In genomic region chr13:43241069-43241468, GRCm38 (mm10) we compare ENCODE assay signal across 8 mouse cellular contexts.
A peak's percentile ranks its signal among the peaks of the same experiment; 100 is the strongest.
DNase-seq lines count a peak whose midpoint lies in the region; ATAC-seq and TF ChIP-seq lines count a peak whose summit lies in the region.
"Had no signal": no experiment of that assay in that cellular context is flagged by ENCODE, and none has a peak within 500 bp of the region (broad histone marks: within the 10 kb centered on the region; RNA-seq: fewer than 3 reads in every experiment).

No protein-coding gene starts in this region.

- no peak overlapping the region for H3K27ac ChIP-seq in hindbrain, embryonic 11.5 days (ENCODE audit: low read depth, low read length)
- H3K27ac ChIP-seq in hindbrain, embryonic 10.5 days, result no peak overlapping the region
- H3K27ac ChIP-seq in heart, embryonic 16.5 days (ENCODE audit: low read length), result peak overlapping the region; percentile 61
- H3K27ac ChIP-seq in stomach, postnatal 0 days (replicated peaks), result no peak overlapping the region

- no peak for TF ChIP-seq EP300 in stomach, postnatal 0 days (optimal IDR thresholded peaks at IDR 0.05)

- no peak overlapping the region for H3K4me2 ChIP-seq in hindbrain, embryonic 11.5 days (replicated peaks; ENCODE audit: low read depth, low read length)
- H3K4me2 ChIP-seq in heart, embryonic 16.5 days (ENCODE audit: low read depth, low read length), result no peak overlapping the region
- no peak overlapping the region for H3K4me2 ChIP-seq in stomach, postnatal 0 days (replicated peaks; ENCODE audit: low read depth)
- H3K4me2 ChIP-seq: limb, embryonic 15.5 days had no signal

- no peak for ATAC-seq in hindbrain, embryonic 11.5 days (ENCODE audit: low FRiP score)
- no peak; the same call in 1 of the 2 replicates for ATAC-seq in heart, embryonic 16.5 days (replicated peaks; ENCODE audit: extremely low read depth, insufficient read depth, low FRiP score)
- ATAC-seq in stomach, postnatal 0 days (ENCODE audit: low FRiP score, low TSS enrichment), result no peak

- H3K4me1 ChIP-seq in hindbrain, embryonic 11.5 days (replicated peaks; ENCODE audit: control insufficient read depth, insufficient read depth, low read length), result no peaks in the 10 kb centered on the region
- peaks cover 19% of the 10 kb centered on the region; the same call in 1 of the 2 replicates for H3K4me1 ChIP-seq in hindbrain, embryonic 10.5 days (replicated peaks)
- peaks cover 36% of the 10 kb centered on the region for H3K4me1 ChIP-seq in heart, embryonic 16.5 days (ENCODE audit: control insufficient read depth, insufficient read depth, low read length)
- H3K4me1 ChIP-seq in stomach, postnatal 0 days (replicated peaks; ENCODE audit: control insufficient read depth, insufficient read depth), result no peaks in the 10 kb centered on the region

- TF ChIP-seq CTCF in stomach, postnatal 0 days (IDR thresholded peaks at IDR 0.05; ENCODE audit: low read depth), result no peak

- H3K9ac ChIP-seq in hindbrain, embryonic 11.5 days (ENCODE audit: low read depth, low read length), result no peak overlapping the region
- H3K9ac ChIP-seq in heart, embryonic 16.5 days (ENCODE audit: low read length), result no peak overlapping the region; the same call in 1 of the 2 replicates
- H3K9ac ChIP-seq in stomach, postnatal 0 days (ENCODE audit: low read length), result no peak overlapping the region
- H3K9ac ChIP-seq: limb, embryonic 15.5 days had no signal

- no peaks in the 10 kb centered on the region for H3K9me3 ChIP-seq in hindbrain, embryonic 11.5 days (ENCODE audit: control insufficient read depth, low read length)
- no peaks in the 10 kb centered on the region for H3K9me3 ChIP-seq in hindbrain, embryonic 10.5 days
- no peaks in the 10 kb centered on the region for H3K9me3 ChIP-seq in heart, embryonic 16.5 days (replicated peaks; ENCODE audit: control insufficient read depth, low read length)
- no peaks in the 10 kb centered on the region for H3K9me3 ChIP-seq in stomach, postnatal 0 days (ENCODE audit: control insufficient read depth, low read length)
- H3K9me3 ChIP-seq: limb, embryonic 15.5 days had no signal

- no peaks in the 10 kb centered on the region for H3K36me3 ChIP-seq in hindbrain, embryonic 11.5 days (ENCODE audit: control insufficient read depth, insufficient read depth, low read length)
- no peaks in the 10 kb centered on the region for H3K36me3 ChIP-seq in hindbrain, embryonic 10.5 days
- 0 out of 2 replicates have a peak, but pooled peaks cover 2% of the 10 kb centered on the region for H3K36me3 ChIP-seq in heart, embryonic 16.5 days (ENCODE audit: control insufficient read depth, insufficient read depth)
- H3K36me3 ChIP-seq in stomach, postnatal 0 days (ENCODE audit: control insufficient read depth, insufficient read depth, low read length), result no peaks in the 10 kb centered on the region
- H3K36me3 ChIP-seq: limb, embryonic 15.5 days had no signal

- WGBS in hindbrain, embryonic 11.5 days, result 46% methylated on average over 1 of the region's 1 CpGs
- 43% methylated on average over 1 of the region's 1 CpGs for WGBS in hindbrain, embryonic 10.5 days
- WGBS in heart, embryonic 16.5 days, result 6% methylated on average over 1 of the region's 1 CpGs
- 7% methylated on average over 1 of the region's 1 CpGs for WGBS in stomach, postnatal 0 days

- no peak overlapping the region for H3K4me3 ChIP-seq in hindbrain, embryonic 11.5 days (ENCODE audit: low read depth, low read length)
- no peak overlapping the region for H3K4me3 ChIP-seq in hindbrain, embryonic 10.5 days
- no peak overlapping the region for H3K4me3 ChIP-seq in heart, embryonic 16.5 days (ENCODE audit: low read length)
- no peak overlapping the region for H3K4me3 ChIP-seq in stomach, postnatal 0 days (ENCODE audit: low read depth, low read length)
- H3K4me3 ChIP-seq: limb, embryonic 15.5 days had no signal

- DNase-seq in hindbrain, embryonic 11.5 days (ENCODE audit: low spot score), result peak; percentile 41
- DNase-seq in hindbrain, embryonic 10.5 days (ENCODE audit: low spot score), result no peak
- DNase-seq in right cerebral cortex, postnatal 4 days, result peak; percentile 49
- no peak for DNase-seq in right cerebral cortex, postnatal 36 days (ENCODE audit: low spot score in 2 of 2)
- no peak for DNase-seq in natural killer cell, adult 2 months (ENCODE audit: low spot score in 2 of 2)
- no peak for DNase-seq in stomach, postnatal 0 days (ENCODE audit: low spot score)

- no peaks in the 10 kb centered on the region for H3K27me3 ChIP-seq in hindbrain, embryonic 11.5 days (ENCODE audit: control insufficient read depth, insufficient read depth, low read length)
- H3K27me3 ChIP-seq in hindbrain, embryonic 10.5 days (ENCODE audit: insufficient read depth, poor library complexity, severe bottlenecking), result no peaks in the 10 kb centered on the region
- no peaks in the 10 kb centered on the region for H3K27me3 ChIP-seq in heart, embryonic 16.5 days (ENCODE audit: control insufficient read depth, insufficient read depth, low read length)
- H3K27me3 ChIP-seq in stomach, postnatal 0 days (ENCODE audit: control insufficient read depth, insufficient read depth, low read length), result no peaks in the 10 kb centered on the region
- H3K27me3 ChIP-seq: limb, embryonic 15.5 days had no signal

Comparison
In these comparisons a context has a peak if more than half of its experiments do, and no peak if none do; other contexts are left out.
1. DNase-seq: peak in hindbrain, embryonic 11.5 days (single experiment) and right cerebral cortex, postnatal 4 days (single experiment); none in hindbrain, embryonic 10.5 days (single experiment), right cerebral cortex, postnatal 36 days (0 of 2), natural killer cell, adult 2 months (0 of 2) and stomach, postnatal 0 days (single experiment).